Mouse (Mus musculus) heart, postnatal 14 days (tissue): ENCODE results near the gene Polr2i. TPM values are rescaled to one million over a fixed set of nuclear protein-coding genes. Genes with fewer than 3 reads are reported as not detected.
"Not testable (repeated sequence)": the region's sequence is repeated elsewhere in the genome, so short reads cannot be mapped to it uniquely, and the experiment has no call there.

Experiments used
- DNase-seq, 2 experiments: peaks; one replicate each; pipeline ENCODE4 v3.0.0; 2021 to 2022
- intact Hi-C: fragments of 180-260 bp; cut with DNase I; formaldehyde crosslinking; loops from one replicate; pipeline ENCODE4 v1.15.1; 2025
- long read RNA-seq, 2 experiments: library from polyadenylated mRNA; stranded (forward); transcript quantifications; one replicate each; pipeline ENCODE4 v2.0.0; 2021
- total RNA-seq, 2 experiments: library from RNA; stranded (reverse); gene quantifications; 2 replicates each; pipeline ENCODE4 v1.2.3; 2021

The Polr2i gene
- total RNA-seq, result 10 to 100 TPM; 52.8 to 55.5 TPM
- long read RNA-seq, experiment 1, transcript Polr2i-201 (6 exons, 819 nt), result major isoform, 13 of 17 reads
- long read RNA-seq, experiment 1, partial matches to known transcripts, result 0 of 17 reads
- long read RNA-seq, experiment 1, other reads (novel, unspliced or antisense), result 1 of 17 reads
- long read RNA-seq, experiment 2, transcript Polr2i-201 (6 exons, 819 nt), result major isoform, 8 of 14 reads
- long read RNA-seq, experiment 2, transcript Polr2i-202 (5 exons, 508 nt), result minor isoform, 5 of 14 reads
- long read RNA-seq, experiment 2, partial matches to known transcripts, result 0 of 14 reads
- long read RNA-seq, experiment 2, other reads (novel, unspliced or antisense), result 0 of 14 reads

DNA sequence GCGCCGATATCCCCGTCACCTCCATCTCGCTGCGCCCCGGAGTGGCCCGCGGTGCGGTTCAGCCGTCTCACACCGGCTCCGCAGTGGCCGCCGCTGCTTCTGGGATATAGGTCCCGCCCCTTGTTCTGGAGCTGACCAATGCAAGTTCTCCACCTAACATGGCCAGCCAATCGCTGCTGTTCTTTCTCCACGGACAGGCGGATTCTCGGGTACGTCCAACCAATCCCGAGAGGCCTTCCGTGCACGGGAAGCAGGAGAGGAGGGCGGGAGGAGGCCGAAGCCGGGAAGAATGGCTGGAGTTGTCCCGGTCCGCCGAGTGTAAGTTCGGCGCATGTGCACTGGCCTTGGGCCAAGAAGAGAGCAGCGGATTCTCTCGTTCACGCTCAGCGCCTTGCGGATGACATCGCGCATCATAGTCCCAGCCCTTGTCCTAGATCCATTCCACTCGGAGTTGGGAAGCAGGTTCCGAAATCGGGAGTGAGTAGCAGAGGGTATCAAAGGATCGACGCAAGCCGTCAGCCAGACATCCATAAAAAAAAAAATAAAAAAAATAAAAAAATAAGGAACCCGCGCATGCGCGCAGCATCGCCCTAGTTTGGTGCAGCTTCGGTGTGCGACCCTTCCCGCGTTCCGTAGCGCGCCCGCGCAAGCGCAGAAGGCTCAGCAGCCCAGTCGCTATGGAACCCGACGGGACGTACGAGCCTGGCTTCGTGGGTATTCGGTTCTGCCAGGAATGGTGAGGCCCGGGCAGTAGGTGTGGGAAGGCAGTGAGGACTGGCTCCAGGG lies at the start of gene Polr2i, which contains the start of gene Tbcb:
Polr2i (plus strand) TSS at position 280 of the 786 bp plus-strand sequence.
Tbcb (minus strand) TSS at position 604 of the 786 bp plus-strand sequence.
- intact Hi-C loops, result loop anchor here (5.0 kb wide), 1 partner anchor 50 kb away; the partner anchor contains the start of genes Thap8 and Wdr62
- DNase-seq, result peak; percentile 97

DNA sequence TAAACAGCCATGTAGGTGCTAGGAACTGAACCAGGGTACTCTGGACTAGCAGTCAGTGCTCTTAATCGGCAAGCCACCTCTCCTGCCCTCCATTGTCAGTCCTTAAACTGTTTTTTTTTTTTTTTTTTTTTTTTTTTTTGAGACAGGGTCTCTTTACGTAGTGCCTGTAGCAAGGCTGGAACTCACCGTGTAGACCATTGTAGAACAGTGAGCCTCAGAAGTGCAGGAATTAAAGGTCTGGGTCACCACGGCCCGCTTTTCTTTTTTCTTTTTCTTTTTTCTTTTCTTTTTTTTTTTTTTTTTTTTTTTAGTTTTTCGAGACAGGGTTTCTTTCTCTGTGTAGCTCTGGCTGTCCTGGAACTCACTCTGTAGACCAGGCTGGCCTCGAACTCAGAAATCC lies 48.6 kb upstream of the Polr2i start:
- intact Hi-C loops, result loop anchor here (5.0 kb wide), 1 partner anchor 34 kb away; no protein-coding TSS in a partner anchor
- DNase-seq, result not testable (repeated sequence)

DNA sequence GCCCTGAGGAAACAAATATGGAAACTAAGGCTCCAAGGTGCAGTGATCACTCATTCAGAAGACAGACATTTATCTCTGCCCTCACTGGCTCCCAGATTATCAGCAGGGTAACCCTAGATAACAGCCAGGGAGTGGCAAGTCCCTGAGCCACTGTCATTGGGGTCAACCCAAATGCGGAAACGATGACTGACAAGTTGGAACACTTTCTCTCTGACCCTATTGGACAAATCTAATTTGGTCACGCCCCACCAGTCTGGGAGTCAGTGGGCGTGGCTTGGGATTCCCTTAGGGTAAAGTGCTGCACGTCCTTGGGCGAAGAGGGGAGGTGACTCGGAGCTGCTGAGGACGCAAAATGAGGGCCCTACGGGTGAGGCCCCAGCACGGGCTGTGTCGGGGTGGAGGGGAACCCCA lies 47.9 kb upstream of the Polr2i start, which contains the start of gene Cox7a1:
Cox7a1 (plus strand) TSS at position 266 of the 411 bp plus-strand sequence.
- DNase-seq, result peak; percentile 87 to 93
- intact Hi-C loops, result loop anchor here (2.0 to 5.0 kb wide), 2 partner anchors 15 to 33 kb away; partner anchors contain the start of gene Capns1

DNA sequence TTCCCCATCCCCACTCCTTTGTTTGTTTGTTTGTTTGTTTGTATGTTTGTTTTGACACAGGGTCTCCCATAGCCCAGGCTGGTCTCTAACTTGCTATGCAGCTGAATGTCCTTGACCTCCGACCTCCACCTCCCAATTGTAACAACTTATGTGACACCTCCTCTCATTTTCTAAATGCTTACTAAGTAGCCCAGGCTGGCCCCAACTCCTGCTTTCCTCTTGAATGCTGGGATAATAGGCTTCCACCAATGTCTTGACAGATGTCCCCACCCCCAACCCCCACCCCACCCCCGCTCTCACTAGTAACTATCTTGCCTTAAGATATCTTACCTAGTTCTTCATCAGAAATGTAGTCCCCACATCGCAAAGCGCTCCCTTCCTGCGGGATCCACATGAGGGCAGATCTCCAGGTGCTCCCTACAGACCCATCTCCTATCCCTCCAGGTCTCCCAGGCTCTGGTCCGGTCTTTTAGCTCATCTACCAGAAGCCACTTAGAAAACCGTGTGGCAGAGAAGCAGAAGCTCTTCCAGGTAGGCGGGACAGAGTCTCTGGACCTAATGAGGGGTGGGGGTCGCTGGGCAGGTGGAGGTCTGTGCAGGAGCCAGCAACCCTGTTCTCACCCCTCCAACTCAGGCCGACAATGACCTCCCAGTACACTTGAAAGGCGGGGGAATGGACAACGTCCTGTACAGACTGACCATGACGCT lies 47.0 kb upstream of the Polr2i start:
- DNase-seq, result no peak
- intact Hi-C loops, result loop anchor here (2.0 to 5.0 kb wide), 2 partner anchors 14 to 33 kb away; partner anchors contain the start of gene Capns1

DNA sequence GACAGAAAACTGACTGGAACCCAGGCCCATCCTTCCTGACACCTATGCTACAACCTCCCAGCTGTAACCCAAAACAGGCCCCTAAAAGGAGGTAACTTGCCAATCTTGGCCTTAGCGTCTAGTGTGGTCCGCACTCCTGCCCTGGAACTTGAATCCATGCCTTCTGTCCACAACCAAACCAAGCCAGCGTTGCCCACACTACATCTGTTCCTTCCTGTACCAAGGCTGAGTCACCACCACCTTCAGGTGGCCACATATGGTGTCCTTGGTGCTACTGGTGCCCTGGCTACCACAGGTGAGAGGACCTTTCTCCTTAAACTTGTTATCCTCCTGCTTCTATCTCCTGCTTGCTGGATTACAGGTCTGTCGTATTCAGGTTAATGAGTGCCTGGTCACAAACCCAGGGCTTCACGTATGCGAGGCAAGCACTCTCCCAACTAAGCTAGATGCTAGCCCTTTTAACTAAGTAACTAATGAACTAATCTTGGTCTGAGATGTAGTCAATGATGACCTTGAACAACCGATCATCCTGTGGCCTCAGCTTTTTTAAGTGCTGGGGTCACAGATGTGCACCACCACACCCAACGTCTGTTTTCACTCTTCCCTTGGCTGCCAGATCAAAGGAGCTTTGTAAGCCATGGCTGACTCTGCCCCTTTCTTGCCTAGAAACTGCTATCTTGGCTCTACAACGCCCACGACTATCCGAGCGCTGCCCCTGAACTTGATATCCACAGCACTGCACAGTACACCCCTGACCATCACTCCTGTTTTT lies 43.2 kb upstream of the Polr2i start:
- intact Hi-C loops, result no loop called here
- no peak for DNase-seq

DNA sequence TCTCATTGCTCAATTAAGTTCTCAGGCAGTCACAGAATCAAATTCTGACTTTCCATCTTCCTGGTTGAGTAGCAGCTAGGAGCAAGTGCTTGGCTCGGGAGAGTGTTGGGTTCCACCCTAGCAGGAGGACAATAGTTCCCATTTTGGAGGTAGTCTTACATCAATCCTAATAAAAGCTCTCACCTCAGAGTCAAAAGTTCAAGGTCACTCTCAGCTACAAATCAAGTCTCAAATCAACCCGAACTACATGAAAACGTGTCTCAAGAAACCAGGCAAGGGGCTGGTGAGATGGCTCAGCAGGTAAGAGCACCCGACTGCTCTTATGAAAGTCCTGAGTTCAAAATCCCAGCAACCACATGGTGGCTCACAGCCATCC lies 42.6 kb upstream of the Polr2i start:
- DNase-seq, result no peak
- intact Hi-C loops, result no loop called here

DNA sequence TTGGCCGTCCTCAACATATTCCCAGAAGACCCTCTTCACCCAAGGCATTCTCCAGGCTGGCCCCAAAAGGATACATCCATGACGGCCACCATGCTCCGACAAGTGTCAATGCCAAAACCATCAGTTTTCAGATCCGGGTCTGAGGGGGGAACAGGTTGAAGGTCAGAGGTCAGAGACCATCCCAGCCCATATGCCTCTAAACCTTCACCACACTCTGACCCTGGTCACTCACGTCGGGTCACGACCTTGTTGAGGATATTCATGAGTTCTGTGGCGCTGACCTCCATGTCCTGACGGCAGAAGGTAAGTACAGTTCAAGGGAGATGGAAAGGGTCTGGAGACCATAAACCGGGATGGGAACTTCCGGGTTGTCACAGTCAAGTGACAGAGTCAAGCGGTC lies 39.7 kb upstream of the Polr2i start:
- intact Hi-C loops, result no loop called here
- DNase-seq, result no peak

DNA sequence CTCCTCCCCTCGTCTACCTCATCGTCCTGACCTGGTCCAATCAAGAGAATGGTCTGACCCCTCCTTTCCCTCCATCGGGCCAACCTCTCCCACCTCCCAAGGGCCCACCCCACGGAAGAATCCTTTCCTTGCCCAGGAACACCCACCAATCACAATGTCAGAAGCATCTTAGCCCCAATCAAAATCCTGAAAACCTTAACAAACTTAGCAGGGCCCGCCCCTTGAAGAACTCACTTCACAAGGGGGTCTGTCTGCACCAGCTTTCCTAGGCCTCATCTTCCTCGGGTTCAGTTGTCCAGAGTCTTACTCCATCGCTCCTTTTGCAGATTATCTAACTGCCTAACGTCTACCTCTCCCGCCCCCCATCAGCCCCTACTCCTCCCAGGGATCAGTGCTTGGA lies 38.7 kb upstream of the Polr2i start:
- DNase-seq, result no peak
- intact Hi-C loops, result no loop called here

DNA sequence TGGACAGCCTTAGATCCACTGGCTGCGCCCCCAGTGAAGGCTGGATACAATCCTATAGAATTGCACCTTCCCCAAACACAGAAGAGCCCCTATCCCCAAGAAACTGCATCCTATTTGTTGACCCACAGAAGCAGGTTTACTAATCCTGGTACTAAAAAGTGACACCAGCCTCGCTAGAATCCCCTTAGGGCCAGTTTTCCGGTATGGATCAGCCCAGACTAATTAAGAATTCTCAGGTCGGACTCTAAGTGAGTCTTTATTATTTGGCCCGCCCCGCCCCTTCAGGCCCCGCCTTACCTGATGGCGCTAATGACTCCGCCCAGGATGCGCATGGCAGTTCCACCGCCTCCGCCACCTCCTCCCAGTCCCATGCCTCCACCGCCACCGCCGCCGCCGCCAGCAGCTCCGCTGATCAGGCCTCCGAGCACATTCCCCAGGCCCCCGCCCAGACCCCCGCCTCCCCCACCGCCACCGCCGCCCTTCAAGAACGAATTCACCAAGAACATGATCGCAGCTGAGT lies 38.1 kb upstream of the Polr2i start:
- DNase-seq, result peak; percentile 75 to 79
- intact Hi-C loops, result no loop called here

DNA sequence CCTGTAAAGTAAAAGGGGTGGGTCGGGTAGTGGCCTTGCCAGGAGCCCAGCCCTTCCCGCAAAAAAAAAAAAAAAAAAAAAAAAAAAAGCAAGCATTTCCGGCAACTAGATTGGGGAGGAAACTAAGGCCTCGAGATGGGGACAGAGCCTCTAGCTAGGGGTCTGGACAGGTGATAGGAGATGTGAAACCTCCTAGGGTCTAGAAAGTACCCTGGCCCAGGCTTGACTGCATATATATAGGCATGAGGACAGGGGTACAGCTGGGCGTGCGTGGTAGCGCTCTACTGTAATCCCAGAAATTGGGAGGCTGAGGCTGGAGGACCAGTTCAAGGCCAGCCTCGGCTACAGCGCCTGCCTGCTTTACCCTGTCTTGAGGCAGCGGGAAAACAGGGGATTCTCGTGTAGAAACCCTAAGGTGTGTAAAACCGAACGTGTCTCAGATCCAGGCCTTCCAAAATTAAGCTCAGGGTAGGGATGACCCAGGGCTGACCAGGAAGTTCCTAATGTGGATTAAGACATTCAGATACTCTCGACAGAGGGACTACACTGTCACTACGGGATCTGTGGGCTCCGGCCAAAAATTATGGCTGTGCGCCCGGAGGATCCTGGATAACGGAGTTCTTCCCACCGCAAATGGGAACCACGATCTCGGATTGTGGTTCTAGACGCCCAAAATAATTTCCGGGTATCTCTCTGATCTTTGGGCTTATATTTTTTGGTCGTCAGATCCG lies 37.5 kb upstream of the Polr2i start:
- peak; percentile 57 to 70 for DNase-seq
- intact Hi-C loops, result no loop called here

DNA sequence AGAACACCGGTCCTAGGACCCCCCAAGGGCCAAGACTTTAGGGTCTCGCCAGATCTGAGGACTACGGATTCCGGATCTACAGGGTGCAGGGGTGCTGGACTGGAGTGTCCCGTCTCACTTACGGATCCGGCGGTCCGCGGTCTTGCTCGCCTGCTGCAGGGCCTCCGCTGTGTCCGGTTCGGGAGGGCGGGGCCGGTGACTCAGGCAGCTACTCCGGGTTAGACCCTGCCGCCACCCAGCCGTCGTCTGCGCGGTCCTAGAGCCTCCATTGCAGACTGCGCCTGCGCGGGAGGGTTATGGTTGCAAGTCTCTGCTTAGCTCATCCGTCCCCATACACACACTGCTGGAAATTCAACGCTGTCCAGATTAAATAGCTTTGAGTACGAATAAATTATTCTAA lies 36.9 kb upstream of the Polr2i start:
- intact Hi-C loops, result no loop called here

DNA sequence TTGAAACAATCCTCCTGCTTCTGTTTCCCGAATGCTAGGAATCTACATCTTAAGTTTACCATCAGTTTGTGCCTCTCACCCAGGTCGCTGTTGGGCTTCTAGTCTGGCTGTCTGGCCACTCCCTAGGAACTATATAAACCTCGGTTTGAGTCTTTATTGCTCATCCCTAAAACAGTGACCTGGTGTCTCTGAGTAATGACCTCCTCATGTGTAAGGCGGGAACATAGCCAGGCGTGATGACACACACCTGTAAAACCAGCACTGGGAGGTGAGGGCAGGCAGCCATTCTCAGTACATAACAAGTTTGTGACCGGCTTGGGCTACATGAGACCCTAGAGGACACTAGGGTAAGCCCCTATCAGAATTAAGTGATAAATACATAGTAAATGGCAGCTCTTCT lies 36.3 kb upstream of the Polr2i start:
- DNase-seq, result no peak
- intact Hi-C loops, result no loop called here

More for the DNA sequence above, 36.9 kb upstream of the Polr2i start:
- peak; percentile 97 to 98 for DNase-seq

DNA sequence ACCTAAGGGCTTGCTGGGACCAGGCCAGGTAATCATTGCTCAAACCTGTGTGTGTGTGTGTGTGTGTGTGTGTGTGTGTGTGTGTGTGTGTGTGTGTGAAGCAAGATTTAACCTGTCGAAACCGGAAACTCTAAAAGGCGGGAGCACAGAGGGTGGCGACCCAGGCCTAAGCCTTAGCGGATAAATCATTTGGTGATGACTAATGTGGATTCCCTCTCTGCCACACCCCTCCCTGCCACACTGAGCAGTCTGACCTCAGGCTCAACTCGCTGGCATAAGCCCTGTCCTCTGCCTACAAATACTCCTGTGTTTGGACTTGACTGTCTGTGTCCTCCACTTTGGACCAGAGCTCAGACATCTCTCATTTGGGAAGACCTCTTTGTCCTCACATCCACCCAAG lies 35.6 kb upstream of the Polr2i start:
- DNase-seq, result no peak
- intact Hi-C loops, result no loop called here

DNA sequence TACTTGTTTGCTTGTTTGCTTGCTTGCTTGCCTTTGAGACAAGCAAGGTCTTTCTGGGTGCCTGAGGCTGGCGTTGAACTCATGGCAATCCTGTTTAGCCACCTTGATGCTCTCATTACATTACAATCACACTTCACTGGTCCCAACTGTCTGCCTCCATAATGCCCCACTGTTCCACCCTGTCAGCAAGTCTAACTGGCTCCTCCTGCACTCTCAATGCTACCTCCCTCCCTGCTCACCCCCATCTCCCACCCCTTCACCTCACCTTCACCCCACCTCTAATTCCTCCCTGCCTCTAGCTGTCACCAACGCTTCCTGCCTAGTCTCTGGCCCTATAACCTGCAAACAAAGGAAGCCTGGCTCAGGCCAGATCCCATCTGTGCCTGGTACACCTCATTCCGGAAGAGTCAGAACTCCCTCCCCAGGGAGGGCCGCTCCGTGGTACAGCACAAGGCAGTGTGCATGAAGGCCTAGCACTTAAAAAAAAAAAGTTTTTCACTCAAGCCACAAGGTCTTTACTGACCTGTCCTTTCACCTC lies 34.1 kb upstream of the Polr2i start:
- no peak for DNase-seq
- intact Hi-C loops, result loop anchor here (2.0 kb wide), 1 partner anchor 13 kb away; the partner anchor contains the start of gene Cox7a1

DNA sequence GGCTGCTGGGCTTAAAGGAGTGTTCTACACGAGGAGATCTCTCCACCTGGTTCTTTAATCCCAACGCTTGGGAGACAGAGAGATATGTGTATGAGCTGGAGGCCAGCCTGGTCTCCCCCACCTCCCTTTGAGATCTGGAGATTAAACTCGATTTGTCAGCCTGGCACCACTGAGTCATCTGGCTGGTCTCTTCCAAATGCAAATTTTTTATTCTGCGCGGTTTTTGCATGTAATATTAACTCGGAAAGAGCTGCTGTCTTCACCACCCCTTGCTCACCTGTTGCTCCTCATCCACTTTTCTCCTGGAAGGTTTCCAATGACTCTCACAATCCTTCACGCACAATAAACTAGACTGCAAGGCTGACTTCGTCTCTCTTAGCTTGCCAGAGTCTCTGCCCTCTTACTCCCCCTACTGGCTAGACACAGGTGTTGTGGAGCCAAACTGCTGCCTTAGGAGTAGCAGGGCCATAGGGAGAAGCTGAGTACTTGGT lies 33.2 kb upstream of the Polr2i start, which contains the start of gene Capns1:
Capns1 (minus strand) TSS at position 331 of the 491 bp plus-strand sequence.
- intact Hi-C loops, result loop anchor here (2.0 kb wide), 1 partner anchor 14 kb away; the partner anchor contains the start of gene Cox7a1
- peak; percentile 58 to 74 for DNase-seq

DNA sequence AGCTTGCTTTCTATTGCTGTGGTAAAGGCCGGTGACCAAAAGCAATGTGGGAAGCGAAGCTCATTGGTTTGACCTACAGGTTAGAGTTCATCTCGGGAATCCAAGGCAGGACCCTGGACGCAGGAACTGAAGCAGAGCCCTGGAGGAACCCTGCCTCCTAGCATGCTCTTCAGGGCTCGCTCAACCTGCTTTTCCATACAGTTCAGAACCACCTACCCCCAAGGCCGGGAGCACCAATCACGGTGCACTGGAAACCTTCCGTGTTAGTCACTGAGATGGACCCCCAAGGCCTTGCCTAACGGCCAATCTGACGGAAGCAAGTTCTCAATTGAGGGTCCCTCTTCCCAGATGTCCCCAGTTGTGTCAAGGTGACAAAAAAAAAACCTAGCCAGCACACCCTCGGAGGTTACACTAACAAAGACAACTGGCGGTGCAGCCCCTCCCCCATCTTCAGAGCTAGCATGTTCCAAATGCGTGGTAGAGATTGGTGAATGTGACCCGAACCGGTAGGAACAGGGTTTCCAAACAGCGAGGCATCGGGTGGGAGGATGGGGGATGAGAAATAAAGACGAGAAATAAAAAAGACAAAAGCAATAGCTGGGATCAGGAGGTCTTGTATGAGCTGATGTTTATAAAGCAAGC lies 32.1 kb upstream of the Polr2i start:
- intact Hi-C loops, result loop anchor here (2.0 kb wide), 1 partner anchor 15 kb away; the partner anchor contains the start of gene Cox7a1
- no peak for DNase-seq

DNA sequence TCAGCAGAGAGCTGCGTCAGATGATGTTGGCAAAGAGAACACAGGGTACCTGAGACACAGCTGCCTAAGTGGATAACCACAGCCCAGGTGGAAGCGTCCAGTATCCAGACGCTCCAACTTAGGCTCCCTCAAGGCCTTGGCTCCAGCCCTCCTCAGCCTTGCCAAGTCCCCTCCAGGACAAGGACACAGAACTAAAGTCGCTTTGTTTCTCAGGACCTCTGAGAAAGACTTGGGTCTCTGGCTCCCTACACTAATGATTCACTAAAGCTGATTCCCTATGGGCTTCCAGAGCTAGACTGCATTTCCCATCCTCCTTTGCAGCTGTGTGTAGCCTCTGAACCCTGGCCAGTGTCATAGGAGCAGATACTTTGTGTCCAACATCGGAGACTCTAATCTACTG lies 31.5 kb upstream of the Polr2i start:
- DNase-seq, result no peak
- intact Hi-C loops, result no loop called here

DNA sequence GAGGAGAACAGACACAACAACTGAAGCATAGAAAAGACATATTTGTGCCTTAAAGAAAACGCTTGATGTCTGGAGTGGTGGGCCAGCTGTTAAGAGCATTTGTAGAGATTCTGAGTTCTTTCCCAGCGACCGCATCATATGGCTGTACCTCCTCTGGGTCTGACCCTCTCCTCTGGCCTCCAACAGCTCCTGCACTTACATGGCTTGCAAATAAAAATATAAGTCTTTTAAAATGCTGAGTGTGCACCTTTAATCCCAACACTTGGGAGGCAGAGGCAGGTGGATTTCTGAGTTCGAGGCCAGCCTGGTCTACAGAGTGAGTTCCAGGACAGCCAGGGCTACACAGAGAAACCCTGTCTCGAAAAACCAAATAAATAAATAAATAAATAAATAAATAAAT lies 31.1 kb upstream of the Polr2i start:
- DNase-seq, intact Hi-C loops: not testable (repeated sequence)
